Mouse (Mus musculus): ENCODE measurements around the gene Gm853. TPM values are rescaled to one million over a fixed set of nuclear protein-coding genes. Genes with fewer than 3 reads are reported as not detected.

Gene Gm853
- not detected in 2 replicates for polyA plus RNA-seq (2012; rRNA removed)

- no peak within 1 kb of the TSS for H3K4me3 ChIP-seq (ENCODE audit: insufficient read depth, low read length)
- peaks cover 1% of the 10 kb centered on the region; the same call in 1 of the 2 replicates for H3K4me1 ChIP-seq (ENCODE audit: control insufficient read depth, insufficient read depth, low read length)
- TF ChIP-seq POLR2A (IDR thresholded peaks at IDR 0.05; ENCODE audit: extremely low read depth, insufficient read depth, low read length) (no peak), CTCF (IDR thresholded peaks at IDR 0.05; ENCODE audit: extremely low read depth, insufficient read depth, low read length) (no peak)
- H3K27ac ChIP-seq (ENCODE audit: insufficient read depth, low read length) = no peak within 1 kb of the TSS
These were observed at the start of gene Gm853 for GRCm38 (mm10) chr4:130222179-130222578. Gene Gm853 (minus strand): TSS chr4:130222401.

- 0 out of 2 replicates have a peak overlapping the region, but pooled peaks have one; percentile 19 for H3K27ac ChIP-seq (ENCODE audit: insufficient read depth, low read length)
- H3K4me3 ChIP-seq (ENCODE audit: insufficient read depth, low read length) = no peak overlapping the region
- no peaks in the 10 kb centered on the region for H3K4me1 ChIP-seq (ENCODE audit: control insufficient read depth, insufficient read depth, low read length)
- TF ChIP-seq POLR2A (IDR thresholded peaks at IDR 0.05; ENCODE audit: extremely low read depth, insufficient read depth, low read length) (no peak), CTCF (IDR thresholded peaks at IDR 0.05; ENCODE audit: extremely low read depth, insufficient read depth, low read length) (no peak)
These were observed 48.6 kb upstream of the Gm853 start for GRCm38 (mm10) chr4:130270611-130271347.

GRCm38 (mm10) chr4:130270089-130270488, 47.9 kb upstream of the Gm853 start:
- TF ChIP-seq CTCF (IDR thresholded peaks at IDR 0.05; ENCODE audit: extremely low read depth, insufficient read depth, low read length) (no peak), POLR2A (IDR thresholded peaks at IDR 0.05; ENCODE audit: extremely low read depth, insufficient read depth, low read length) (no peak)
- H3K27ac ChIP-seq (ENCODE audit: insufficient read depth, low read length) = no peak overlapping the region

GRCm38 (mm10) chr4:130268736-130269135, 46.5 kb upstream of the Gm853 start:
- TF ChIP-seq CTCF (IDR thresholded peaks at IDR 0.05; ENCODE audit: extremely low read depth, insufficient read depth, low read length) (no peak), POLR2A (IDR thresholded peaks at IDR 0.05; ENCODE audit: extremely low read depth, insufficient read depth, low read length) (no peak)
- Histone ChIP-seq H3K4me1 (ENCODE audit: control insufficient read depth, insufficient read depth, low read length) (no peaks in the 10 kb centered on the region), H3K27ac (ENCODE audit: insufficient read depth, low read length) (no peak overlapping the region), H3K4me3 (ENCODE audit: insufficient read depth, low read length) (no peak overlapping the region)

More at GRCm38 (mm10) chr4:130270089-130270488, 47.9 kb upstream of the Gm853 start:
- Histone ChIP-seq H3K4me1 (ENCODE audit: control insufficient read depth, insufficient read depth, low read length) (no peaks in the 10 kb centered on the region), H3K4me3 (ENCODE audit: insufficient read depth, low read length) (no peak overlapping the region)

- TF ChIP-seq POLR2A (IDR thresholded peaks at IDR 0.05; ENCODE audit: extremely low read depth, insufficient read depth, low read length) (no peak), CTCF (IDR thresholded peaks at IDR 0.05; ENCODE audit: extremely low read depth, insufficient read depth, low read length) (no peak)
- Histone ChIP-seq H3K27ac (ENCODE audit: insufficient read depth, low read length) (no peak overlapping the region), H3K4me1 (ENCODE audit: control insufficient read depth, insufficient read depth, low read length) (no peaks in the 10 kb centered on the region), H3K4me3 (ENCODE audit: insufficient read depth, low read length) (no peak overlapping the region)
These were observed 44.9 kb upstream of the Gm853 start for GRCm38 (mm10) chr4:130267069-130267468.

GRCm38 (mm10) chr4:130266601-130267000, 44.4 kb upstream of the Gm853 start:
- Histone ChIP-seq H3K4me3 (ENCODE audit: insufficient read depth, low read length) (no peak overlapping the region), H3K27ac (ENCODE audit: insufficient read depth, low read length) (no peak overlapping the region), H3K4me1 (ENCODE audit: control insufficient read depth, insufficient read depth, low read length) (no peaks in the 10 kb centered on the region)
- no peak for TF ChIP-seq POLR2A (IDR thresholded peaks at IDR 0.05; ENCODE audit: extremely low read depth, insufficient read depth, low read length)
- TF ChIP-seq CTCF (IDR thresholded peaks at IDR 0.05; ENCODE audit: extremely low read depth, insufficient read depth, low read length) = no peak

- TF ChIP-seq POLR2A (IDR thresholded peaks at IDR 0.05; ENCODE audit: extremely low read depth, insufficient read depth, low read length) (no peak), CTCF (IDR thresholded peaks at IDR 0.05; ENCODE audit: extremely low read depth, insufficient read depth, low read length) (peak; percentile 79)
- Histone ChIP-seq H3K27ac (ENCODE audit: insufficient read depth, low read length) (no peak overlapping the region), H3K4me1 (ENCODE audit: control insufficient read depth, insufficient read depth, low read length) (no peaks in the 10 kb centered on the region), H3K4me3 (ENCODE audit: insufficient read depth, low read length) (no peak overlapping the region)
These were observed 42.6 kb upstream of the Gm853 start for GRCm38 (mm10) chr4:130264698-130265349.

GRCm38 (mm10) chr4:130264131-130264530, 41.9 kb upstream of the Gm853 start:
- Histone ChIP-seq H3K4me1 (ENCODE audit: control insufficient read depth, insufficient read depth, low read length) (no peaks in the 10 kb centered on the region), H3K27ac (ENCODE audit: insufficient read depth, low read length) (no peak overlapping the region), H3K4me3 (ENCODE audit: insufficient read depth, low read length) (no peak overlapping the region)
- no peak for TF ChIP-seq CTCF (IDR thresholded peaks at IDR 0.05; ENCODE audit: extremely low read depth, insufficient read depth, low read length)
- TF ChIP-seq POLR2A (IDR thresholded peaks at IDR 0.05; ENCODE audit: extremely low read depth, insufficient read depth, low read length) = no peak

GRCm38 (mm10) chr4:130260406-130260805, 38.2 kb upstream of the Gm853 start:
- no peak for TF ChIP-seq POLR2A (IDR thresholded peaks at IDR 0.05; ENCODE audit: extremely low read depth, insufficient read depth, low read length)
- no peak for TF ChIP-seq CTCF (IDR thresholded peaks at IDR 0.05; ENCODE audit: extremely low read depth, insufficient read depth, low read length)
- no peak overlapping the region for H3K4me3 ChIP-seq (ENCODE audit: insufficient read depth, low read length)
- H3K27ac ChIP-seq (ENCODE audit: insufficient read depth, low read length) = no peak overlapping the region
- H3K4me1 ChIP-seq (ENCODE audit: control insufficient read depth, insufficient read depth, low read length) = no peaks in the 10 kb centered on the region
